Mouse (Mus musculus) liver, embryonic 13.5 days (tissue): ENCODE results near the gene Sox8. TPM values are rescaled to one million over a fixed set of nuclear protein-coding genes. Genes with fewer than 3 reads are reported as not detected.

Source experiments
- ATAC-seq: fragments of 200-750 bp; cut with Nextera tagmentation; 2 replicates; pipeline ENCODE4 v1.8.0; 2017; ENCODE audit warnings: low read depth, mild to moderate bottlenecking, moderate number of reproducible peaks, moderate library complexity
- DNase-seq: peaks from one replicate; pipeline ENCODE4 v3.0.0; 2022
- H3K27ac ChIP-seq: fragments of 300-500 bp; sonication (generic); 2 replicates; pipeline ENCODE4 v1.5.1; 2015; ENCODE audit warnings: moderate library complexity, mild to moderate bottlenecking, inconsistent platforms
- H3K27me3 ChIP-seq: fragments of 300-500 bp; sonication (generic); 2 replicates; pipeline ENCODE4 v1.6.1; 2015; ENCODE audit warnings: mild to moderate bottlenecking, inconsistent platforms
- H3K36me3 ChIP-seq: fragments of 300-500 bp; sonication (generic); 2 replicates; pipeline ENCODE4 v1.6.1; 2015; ENCODE audit warnings: mild to moderate bottlenecking, inconsistent platforms
- H3K4me1 ChIP-seq: fragments of 300-500 bp; sonication (generic); replicated peaks from 2 replicates; pipeline ENCODE4 v1.6.1; 2015; ENCODE audit warnings: inconsistent platforms
- H3K4me2 ChIP-seq: fragments of 300-500 bp; sonication (generic); 2 replicates; pipeline ENCODE4 v1.6.1; 2015; ENCODE audit warnings: inconsistent platforms, mild to moderate bottlenecking, moderate library complexity
- H3K4me3 ChIP-seq: fragments of 300-500 bp; sonication (generic); replicated peaks from 2 replicates; pipeline ENCODE4 v1.5.1; 2015; ENCODE audit warnings: mild to moderate bottlenecking, inconsistent platforms
- H3K9ac ChIP-seq: fragments of 300-500 bp; sonication (generic); 2 replicates; pipeline ENCODE4 v1.6.1; 2015; ENCODE audit warnings: mild to moderate bottlenecking, inconsistent platforms
- H3K9me3 ChIP-seq: fragments of 300-500 bp; sonication (generic); replicated peaks from 2 replicates; pipeline ENCODE4 v1.6.1; 2016; ENCODE audit warnings: inconsistent platforms
- WGBS: fragments of 180-500 bp; shearing (Covaris S2); methylation state at CpG from one replicate; pipeline ENCODE4 v1.1.7; 2015; ENCODE audit not compliant: insufficient replicate concordance; 5-methylcytosine and 5-hydroxymethylcytosine counted together
- polyA plus RNA-seq: library from polyadenylated mRNA; unstranded; fragments of >200 nt; fragmentation: Nextera tagmentation; extraction: Ambion mirVana; gene quantifications from 2 replicates; pipeline ENCODE4 v1.2.1, GENCODE M21; 2015

The Sox8 gene
- polyA plus RNA-seq, 1 experiment from 2014 or later, result 0.28 TPM

DNA sequence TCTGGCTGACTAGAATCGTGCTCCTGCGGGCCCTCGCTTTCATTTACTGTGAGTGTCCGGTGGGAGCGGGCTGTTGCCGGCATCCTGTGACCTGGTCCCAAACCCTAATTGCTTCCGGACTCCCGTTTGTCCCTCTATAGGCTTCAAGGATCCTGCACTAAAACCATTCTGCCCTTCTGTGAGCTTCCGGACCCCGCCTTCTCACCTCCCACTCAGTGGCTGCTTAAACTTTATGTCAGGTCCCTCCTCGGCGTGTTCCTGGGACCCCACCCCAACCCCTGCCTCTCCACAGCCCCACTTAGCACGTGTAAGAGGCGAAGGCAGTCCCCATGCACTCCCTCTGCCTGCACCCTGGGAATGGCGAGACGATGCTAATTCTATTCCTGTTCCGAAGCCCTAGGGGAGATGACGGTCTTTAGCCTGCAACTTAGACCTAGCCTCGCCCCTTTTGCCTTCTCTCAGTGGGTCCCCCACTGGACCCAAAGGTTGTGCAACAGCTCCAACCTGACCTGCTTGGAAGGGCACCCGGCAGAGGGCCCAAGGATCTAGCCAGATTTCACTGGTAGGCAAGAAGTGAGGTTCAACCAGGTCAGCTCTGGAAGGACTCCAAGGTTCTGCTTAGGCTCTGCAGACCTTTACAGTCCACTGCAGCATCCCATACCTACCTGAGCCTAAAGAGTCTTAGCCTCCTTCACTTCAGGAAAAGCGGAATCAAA, 9.0 kb upstream of the Sox8 start:
- H3K36me3 ChIP-seq, result no peaks in the 10 kb centered on the region
- peak overlapping the region; percentile 55 for H3K27ac ChIP-seq
- peaks cover 9% of the 10 kb centered on the region for H3K27me3 ChIP-seq
- peak overlapping the region; percentile 86 for H3K9ac ChIP-seq
- H3K4me2 ChIP-seq, result peak overlapping the region; percentile 94
- DNase-seq (no peak), ATAC-seq (peak; percentile 35)
- 5% methylated on average over 21 of the region's 21 CpGs for WGBS
- no peaks in the 10 kb centered on the region for H3K9me3 ChIP-seq
- H3K4me3 ChIP-seq, result peak overlapping the region; percentile 81
- H3K4me1 ChIP-seq, result peaks cover 41% of the 10 kb centered on the region

- ATAC-seq, result peak; percentile 95
- DNase-seq, result peak; percentile 97
- no peaks in the 10 kb centered on the region for H3K36me3 ChIP-seq
- peak within 1 kb of the TSS; percentile 94 for H3K4me2 ChIP-seq
- H3K4me3 ChIP-seq, result peak within 1 kb of the TSS; percentile 81
- peak within 1 kb of the TSS; percentile 55 for H3K27ac ChIP-seq
- no peaks in the 10 kb centered on the region for H3K9me3 ChIP-seq
- under 1% methylated on average over 31 of the region's 31 CpGs for WGBS
- H3K9ac ChIP-seq, result peak within 1 kb of the TSS; percentile 86
- peaks cover 14% of the 10 kb centered on the region for H3K27me3 ChIP-seq
- H3K4me1 ChIP-seq, result peaks cover 36% of the 10 kb centered on the region
Observed at GRCm38 (mm10) chr17:25578920-25579319, 8.4 kb upstream of the Sox8 start, which contains the start of gene Lmf1. Gene Lmf1, plus strand, starts transcription at chr17:25579085.

DNA sequence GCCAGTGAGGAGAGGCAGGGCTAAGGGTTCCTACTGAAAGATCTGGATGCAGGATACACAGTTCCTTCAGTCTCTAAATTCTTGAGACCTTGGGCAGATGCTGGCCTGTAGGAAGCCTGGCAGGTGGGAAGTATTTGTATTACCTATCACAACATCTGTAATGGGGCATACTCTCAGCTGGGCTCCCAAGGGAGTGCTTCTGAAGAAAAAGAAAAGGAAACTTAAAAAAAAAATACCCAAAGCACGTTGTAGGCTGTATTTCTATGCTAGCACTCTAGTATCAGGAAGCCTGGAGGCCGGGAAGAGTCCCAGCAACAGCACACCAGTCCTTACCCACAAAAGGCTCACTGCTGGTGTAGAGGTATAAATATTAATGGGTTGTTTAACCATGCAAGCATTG, 7.2 kb upstream of the Sox8 start:
- no peak overlapping the region for H3K9ac ChIP-seq
- ATAC-seq (no peak), DNase-seq (no peak)
- no peaks in the 10 kb centered on the region for H3K9me3 ChIP-seq
- H3K36me3 ChIP-seq, result no peaks in the 10 kb centered on the region
- no peak overlapping the region for H3K27ac ChIP-seq
- no peak overlapping the region for H3K4me3 ChIP-seq
- no peak overlapping the region for H3K4me2 ChIP-seq
- peaks cover 25% of the 10 kb centered on the region for H3K27me3 ChIP-seq
- peaks cover 24% of the 10 kb centered on the region for H3K4me1 ChIP-seq
- 50% methylated on average over 2 of the region's 2 CpGs for WGBS

- no peaks in the 10 kb centered on the region for H3K9me3 ChIP-seq
- H3K9ac ChIP-seq, result no peak overlapping the region
- peaks cover 30% of the 10 kb centered on the region for H3K27me3 ChIP-seq
- H3K36me3 ChIP-seq, result no peaks in the 10 kb centered on the region
- no peak overlapping the region for H3K4me2 ChIP-seq
- peaks cover 21% of the 10 kb centered on the region for H3K4me1 ChIP-seq
- H3K4me3 ChIP-seq, result no peak overlapping the region
- H3K27ac ChIP-seq, result no peak overlapping the region
- 48% methylated on average over 6 of the region's 6 CpGs for WGBS
- ATAC-seq (no peak), DNase-seq (no peak)
Observed at GRCm38 (mm10) chr17:25577263-25577662, 6.8 kb upstream of the Sox8 start.

DNA sequence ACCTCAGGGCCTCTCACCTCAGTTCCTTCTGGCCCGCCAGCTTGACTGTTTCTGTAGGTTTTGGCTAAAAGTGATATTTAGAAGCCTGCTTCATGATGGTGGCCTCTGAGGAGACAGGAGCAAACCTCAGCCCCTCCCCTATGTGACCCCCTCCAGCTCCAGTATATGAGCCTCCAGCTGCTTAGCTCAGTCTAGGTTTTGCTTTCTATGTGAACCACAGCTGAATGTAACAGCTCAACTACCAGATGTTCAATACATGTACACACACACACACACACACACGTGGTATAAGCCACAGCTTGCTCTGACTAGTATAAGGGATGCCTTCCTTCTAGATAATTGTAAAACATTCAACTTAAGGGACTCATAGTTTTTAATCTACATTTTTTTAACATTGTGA, 5.5 kb upstream of the Sox8 start:
- H3K4me1 ChIP-seq, result peaks cover 22% of the 10 kb centered on the region
- 58% methylated on average over 2 of the region's 2 CpGs for WGBS

DNA sequence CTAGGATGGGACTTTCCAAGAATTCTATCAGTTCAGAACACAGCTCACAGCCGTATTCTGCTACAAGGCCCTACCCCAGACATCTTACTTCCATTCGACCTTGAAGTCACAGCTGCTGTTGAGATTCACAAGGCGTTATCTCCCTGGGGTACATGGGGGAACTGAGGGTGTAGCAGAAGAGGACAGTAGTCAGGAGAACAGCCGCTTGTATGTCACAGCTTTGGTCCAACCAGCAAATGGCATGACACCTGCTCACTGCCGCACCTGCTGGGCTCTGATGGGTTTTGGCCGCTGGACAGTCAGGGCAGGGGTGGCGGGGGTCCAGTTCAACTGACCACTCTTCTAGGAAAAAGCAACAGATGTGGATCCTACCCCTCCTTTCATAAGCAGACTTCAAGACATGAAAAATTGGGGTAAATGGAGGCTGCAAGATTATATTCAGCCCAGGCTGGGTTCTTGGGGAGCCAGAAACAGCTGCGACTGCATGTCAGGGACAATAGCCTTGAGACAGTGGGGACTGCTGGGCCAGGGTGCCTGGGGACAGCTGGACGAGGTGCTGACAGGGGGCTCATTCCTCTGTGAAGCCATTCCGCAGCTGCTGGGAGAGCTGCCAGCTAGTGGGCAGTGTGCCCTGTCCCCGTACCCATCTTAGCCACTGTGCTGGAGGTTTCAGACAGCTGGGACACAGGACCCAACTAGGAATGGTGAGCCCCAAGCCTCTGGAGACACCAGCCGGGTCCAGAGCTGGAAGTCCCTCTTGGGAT, 4.9 kb upstream of the Sox8 start:
- no peaks in the 10 kb centered on the region for H3K9me3 ChIP-seq
- H3K27ac ChIP-seq, result no peak overlapping the region
- no peaks in the 10 kb centered on the region for H3K36me3 ChIP-seq
- H3K9ac ChIP-seq, result no peak overlapping the region
- H3K4me3 ChIP-seq, result no peak overlapping the region
- ATAC-seq (no peak), DNase-seq (no peak)
- no peak overlapping the region for H3K4me2 ChIP-seq
- 61% methylated on average over 12 of the region's 12 CpGs for WGBS
- peaks cover 48% of the 10 kb centered on the region for H3K27me3 ChIP-seq
- peaks cover 28% of the 10 kb centered on the region for H3K4me1 ChIP-seq

More for the DNA sequence above, 5.5 kb upstream of the Sox8 start:
- Histone ChIP-seq H3K4me2 (no peak overlapping the region), H3K36me3 (no peaks in the 10 kb centered on the region), H3K27ac (no peak overlapping the region), H3K27me3 (peaks cover 42% of the 10 kb centered on the region), H3K4me3 (no peak overlapping the region), H3K9me3 (no peaks in the 10 kb centered on the region), H3K9ac (no peak overlapping the region)
- DNase-seq (no peak), ATAC-seq (no peak)

DNA sequence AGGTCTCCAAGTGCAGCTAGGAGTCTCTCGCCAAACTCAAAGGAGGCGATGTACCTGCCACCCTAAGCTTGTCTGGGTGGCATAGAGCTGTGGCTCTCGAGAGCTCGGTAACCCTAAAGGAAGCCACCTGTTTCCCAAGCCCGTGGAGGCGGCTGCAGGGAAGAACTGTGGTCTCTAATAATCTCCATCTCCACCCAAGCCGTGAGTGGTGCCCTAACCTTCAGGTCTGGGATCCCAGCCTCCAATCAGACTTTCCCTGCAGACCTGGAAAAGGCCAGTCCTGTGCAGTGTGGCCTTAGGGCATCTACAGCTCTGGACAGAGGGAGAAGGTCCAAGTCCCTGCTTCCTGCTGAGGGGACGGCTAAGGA, 951 bp upstream of the Sox8 start:
- peak overlapping the region; percentile 70 for H3K4me2 ChIP-seq
- WGBS, result 6% methylated on average over 8 of the region's 8 CpGs
- H3K9ac ChIP-seq, result no peak overlapping the region
- peaks cover 15% of the 10 kb centered on the region; the same call in 1 of the 2 replicates for H3K4me1 ChIP-seq
- H3K36me3 ChIP-seq, result no peaks in the 10 kb centered on the region
- H3K9me3 ChIP-seq, result no peaks in the 10 kb centered on the region
- ATAC-seq (no peak), DNase-seq (no peak)
- H3K4me3 ChIP-seq, result peak overlapping the region; percentile 48
- H3K27me3 ChIP-seq, result peaks cover 78% of the 10 kb centered on the region
- H3K27ac ChIP-seq, result no peak overlapping the region

DNA sequence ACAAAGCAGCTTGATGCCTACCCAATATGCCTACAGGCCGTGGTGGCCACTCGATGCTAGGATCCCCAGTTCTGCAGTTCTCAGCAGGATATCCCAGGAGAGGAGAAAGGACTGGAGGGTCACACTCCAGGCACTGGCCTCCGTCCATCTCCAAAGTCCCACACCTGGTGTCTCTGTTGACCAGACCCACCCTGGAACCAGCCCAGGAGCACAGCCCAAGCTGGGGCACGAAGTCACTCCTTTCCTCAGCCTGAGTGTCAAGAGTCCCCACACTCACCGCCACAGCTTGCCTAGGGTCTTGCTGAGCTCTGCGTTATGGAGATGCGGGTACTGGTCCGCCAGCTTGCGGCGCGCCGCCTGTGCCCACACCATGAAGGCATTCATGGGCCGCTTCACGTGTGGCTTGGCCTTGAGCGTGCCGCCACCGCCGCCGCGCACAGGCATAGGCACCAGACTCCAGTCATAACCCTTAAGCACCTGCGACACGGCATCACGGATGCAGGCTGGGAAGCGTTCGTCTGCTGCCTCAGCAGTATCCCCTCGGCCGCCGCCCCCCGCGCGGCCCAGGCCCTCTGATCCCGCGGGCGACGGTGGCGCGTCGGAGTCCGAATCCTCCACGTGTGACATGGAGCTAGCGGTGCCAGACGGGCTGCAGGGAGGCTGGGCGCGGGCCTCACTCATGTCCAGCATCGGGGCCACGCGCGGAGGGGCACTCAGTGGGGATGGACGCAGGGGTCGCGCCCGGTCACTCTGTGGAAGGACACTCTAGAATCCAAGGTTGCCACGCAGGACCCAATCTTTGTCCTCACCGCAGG, 446 bp downstream of the Sox8 start:
- no peaks in the 10 kb centered on the region for H3K36me3 ChIP-seq
- H3K4me1 ChIP-seq, result peaks cover 15% of the 10 kb centered on the region; the same call in 1 of the 2 replicates
- H3K27ac ChIP-seq, result no peak overlapping the region
- no peak for DNase-seq
- 0 out of 2 replicates have a peak overlapping the region, but pooled peaks have one; percentile 39 for H3K9ac ChIP-seq
- H3K4me3 ChIP-seq, result peak overlapping the region; percentile 48
- peaks cover 83% of the 10 kb centered on the region for H3K27me3 ChIP-seq
- peak overlapping the region; percentile 70 for H3K4me2 ChIP-seq
- ATAC-seq, result no peak
- H3K9me3 ChIP-seq, result no peaks in the 10 kb centered on the region
- 6% methylated on average over 54 of the region's 54 CpGs for WGBS

DNA sequence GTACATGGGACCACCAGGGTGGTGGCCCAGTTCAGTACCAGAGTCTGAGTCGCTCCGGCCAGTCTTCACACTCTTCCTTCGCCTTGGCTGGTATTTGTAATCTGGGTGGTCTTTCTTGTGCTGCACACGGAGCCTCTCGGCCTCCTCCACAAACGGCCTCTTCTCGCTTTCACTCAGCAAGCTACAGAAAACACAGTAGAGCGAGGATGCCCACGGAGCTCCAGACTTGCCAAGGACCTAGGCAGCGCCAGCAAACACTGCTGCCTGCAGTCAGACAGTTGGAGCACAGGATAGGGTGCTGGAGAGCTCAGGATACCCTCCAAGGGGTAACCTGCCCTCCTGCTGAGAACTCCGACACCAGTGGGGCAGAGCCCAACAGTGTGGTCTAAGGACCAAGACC, 1.6 kb downstream of the Sox8 start:
- peaks cover 76% of the 10 kb centered on the region for H3K27me3 ChIP-seq
- no peak for ATAC-seq

DNA sequence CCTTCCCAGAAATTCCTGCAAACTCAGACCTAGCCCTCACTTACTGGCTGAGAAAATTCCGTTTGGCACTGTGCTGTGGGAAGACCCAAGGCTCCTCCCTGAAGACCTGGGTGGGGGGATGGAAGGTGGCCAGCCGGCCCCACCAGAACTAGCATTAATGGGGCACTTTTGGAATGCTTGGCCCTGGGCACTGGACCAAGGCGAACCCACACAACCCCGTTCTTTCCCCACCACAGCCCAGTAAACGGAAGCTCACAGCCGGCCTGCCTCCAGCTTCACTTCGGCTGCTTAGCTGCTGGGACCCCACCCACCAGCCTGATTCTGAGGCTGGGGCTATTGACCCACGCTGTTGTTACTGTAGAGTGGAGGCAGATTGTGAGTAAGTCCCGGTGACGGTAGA, 2.3 kb downstream of the Sox8 start:
- H3K27me3 ChIP-seq, result peaks cover 69% of the 10 kb centered on the region
- no peak overlapping the region for H3K4me3 ChIP-seq
- H3K36me3 ChIP-seq, result no peaks in the 10 kb centered on the region
- H3K9ac ChIP-seq, result no peak overlapping the region
- H3K4me1 ChIP-seq, result peaks cover 15% of the 10 kb centered on the region; the same call in 1 of the 2 replicates
- no peak overlapping the region for H3K27ac ChIP-seq
- H3K9me3 ChIP-seq, result no peaks in the 10 kb centered on the region
- no peak overlapping the region for H3K4me2 ChIP-seq
- WGBS, result 40% methylated on average over 10 of the region's 10 CpGs
- ATAC-seq, result no peak
- DNase-seq, result no peak

More for the DNA sequence above, 1.6 kb downstream of the Sox8 start:
- Histone ChIP-seq H3K4me3 (no peak overlapping the region), H3K27ac (no peak overlapping the region), H3K9ac (no peak overlapping the region), H3K36me3 (no peaks in the 10 kb centered on the region), H3K4me2 (no peak overlapping the region), H3K9me3 (no peaks in the 10 kb centered on the region), H3K4me1 (peaks cover 15% of the 10 kb centered on the region; the same call in 1 of the 2 replicates)
- no peak for DNase-seq
- 74% methylated on average over 11 of the region's 11 CpGs for WGBS

DNA sequence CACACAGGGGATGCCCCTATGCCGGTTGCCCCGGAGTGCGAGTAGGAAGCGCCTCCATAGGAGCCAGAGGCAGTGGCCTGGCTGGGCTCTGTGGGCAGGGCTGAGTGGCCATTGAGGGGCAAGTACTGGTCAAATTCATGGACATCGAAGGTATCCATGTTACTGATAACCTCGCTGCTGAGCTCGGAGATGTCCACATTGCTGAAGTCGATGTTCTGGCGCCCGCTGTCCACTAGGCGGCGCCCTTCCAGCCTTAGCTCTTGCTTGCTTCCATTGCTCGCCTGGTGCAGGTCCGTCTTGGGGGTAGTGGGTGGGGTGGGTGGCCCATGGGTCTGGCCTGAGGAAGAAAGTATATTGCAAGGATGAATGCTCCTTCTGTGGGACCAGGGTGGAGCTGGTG, 2.7 kb downstream of the Sox8 start:
- H3K4me1 ChIP-seq, result peaks cover 15% of the 10 kb centered on the region; the same call in 1 of the 2 replicates
- DNase-seq (peak; percentile 25), ATAC-seq (no peak)
- H3K27me3 ChIP-seq, result peaks cover 66% of the 10 kb centered on the region
- WGBS, result 22% methylated on average over 14 of the region's 14 CpGs
- no peaks in the 10 kb centered on the region for H3K9me3 ChIP-seq
- H3K36me3 ChIP-seq, result no peaks in the 10 kb centered on the region
- no peak overlapping the region for H3K27ac ChIP-seq
- H3K4me3 ChIP-seq, result no peak overlapping the region
- no peak overlapping the region for H3K4me2 ChIP-seq
- H3K9ac ChIP-seq, result no peak overlapping the region
